Mouse (Mus musculus) testis, adult 2 months (tissue): Measurements from ENCODE around the gene Rps19.
"Not testable (repeated sequence)": the region's sequence is repeated elsewhere in the genome, so short reads cannot be mapped to it uniquely, and the experiment has no call there.

Experiments used
- CTCF ChIP-seq: fragments of 200-500 bp; IDR thresholded peaks from 2 replicates; pipeline ENCODE4 v1.5.1; 2012; ENCODE audit warnings: low read depth, mild to moderate bottlenecking, inconsistent platforms, low read length, moderate library complexity; ENCODE audit not compliant: control insufficient read depth, insufficient read depth, insufficient replicate concordance
- POLR2A ChIP-seq: fragments of 200-500 bp; IDR thresholded peaks from 2 replicates; pipeline ENCODE4 v1.6.1; 2012; ENCODE audit warnings: low read depth, mild to moderate bottlenecking, inconsistent platforms, low read length, moderate library complexity; ENCODE audit not compliant: control insufficient read depth

DNA sequence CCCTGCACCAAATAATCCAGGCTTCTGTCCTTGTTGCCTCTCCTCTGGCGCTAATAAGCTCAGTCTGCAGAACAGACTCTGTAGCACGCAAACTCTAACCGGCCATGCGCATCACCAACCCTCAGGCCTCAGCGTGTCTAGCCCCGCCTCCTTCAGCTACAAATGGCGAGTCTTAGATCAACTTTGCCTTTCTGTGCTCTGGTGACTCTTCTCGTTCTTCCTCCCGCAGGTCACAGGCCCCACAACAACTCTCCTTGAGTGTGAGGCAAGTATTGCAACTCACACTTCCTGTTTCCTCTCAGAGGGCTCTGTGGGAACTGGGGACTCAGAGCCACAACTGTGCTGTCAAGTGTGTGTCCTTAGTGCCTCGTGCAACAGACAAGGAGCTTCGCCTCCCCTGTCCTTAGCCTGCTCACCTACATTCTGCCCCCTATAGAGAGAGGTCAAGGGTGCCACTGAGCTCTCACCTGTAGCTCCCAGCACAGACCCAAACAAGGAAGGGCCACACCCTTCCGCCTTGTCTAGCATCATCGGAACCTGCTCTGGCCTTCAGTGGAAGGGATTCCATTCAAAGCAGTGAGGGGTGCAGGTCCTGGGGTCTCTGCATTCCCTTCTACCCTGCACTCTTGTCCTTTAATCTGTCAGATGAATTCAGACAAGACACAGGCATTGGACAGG, 45.3 kb upstream of the Rps19 start:
- not testable (repeated sequence) for TF ChIP-seq CTCF, POLR2A
